Mouse (Mus musculus) heart, postnatal 0 days (tissue): Measurements from ENCODE around the gene Pla2g10. TPM values are rescaled to one million over a fixed set of nuclear protein-coding genes. Genes with fewer than 3 reads are reported as not detected.
"Not testable (repeated sequence)": the region's sequence is repeated elsewhere in the genome, so short reads cannot be mapped to it uniquely, and the experiment has no call there.

Experiments used
- ATAC-seq: fragments of 200-750 bp; cut with Nextera tagmentation; 2 replicates; pipeline ENCODE4 v1.8.0; 2017; ENCODE audit warnings: low read depth, moderate number of reproducible peaks, moderate library complexity; ENCODE audit not compliant: insufficient read depth
- DNase-seq: peaks from one replicate; pipeline ENCODE4 v3.0.0-alpha.2; 2016; ENCODE audit warnings: low spot score
- H3K27ac ChIP-seq: fragments of 300-500 bp; sonication (generic); 2 replicates; pipeline ENCODE4 v1.5.1; 2014; ENCODE audit warnings: low read depth, mild to moderate bottlenecking
- H3K27me3 ChIP-seq: fragments of 300-500 bp; sonication (generic); 2 replicates; pipeline ENCODE4 v1.6.1; 2014; ENCODE audit warnings: low read length, mixed read lengths; ENCODE audit not compliant: control insufficient read depth, insufficient read depth
- H3K36me3 ChIP-seq: fragments of 300-500 bp; sonication (generic); replicated peaks from 2 replicates; pipeline ENCODE4 v1.6.1; 2014; ENCODE audit warnings: low read length, mixed read lengths; ENCODE audit not compliant: control insufficient read depth, insufficient read depth
- H3K4me1 ChIP-seq: fragments of 300-500 bp; sonication (generic); 2 replicates; pipeline ENCODE4 v1.6.1; 2014; ENCODE audit warnings: antibody characterized with exemption; ENCODE audit not compliant: control insufficient read depth, insufficient read depth
- H3K4me2 ChIP-seq: fragments of 300-500 bp; sonication (generic); 2 replicates; pipeline ENCODE4 v1.6.1; 2014; ENCODE audit warnings: low read depth, mild to moderate bottlenecking, low read length, moderate library complexity
- H3K4me3 ChIP-seq: fragments of 300-500 bp; sonication (generic); 2 replicates; pipeline ENCODE4 v1.5.1; 2014; ENCODE audit warnings: low read depth, low read length
- H3K9ac ChIP-seq: fragments of 300-500 bp; sonication (generic); replicated peaks from 2 replicates; pipeline ENCODE4 v1.6.1; 2014; ENCODE audit warnings: low read depth, low read length, mixed read lengths
- H3K9me3 ChIP-seq: fragments of 300-500 bp; sonication (generic); replicated peaks from 2 replicates; pipeline ENCODE4 v1.6.1; 2016; ENCODE audit warnings: low read length; ENCODE audit not compliant: control insufficient read depth
- CTCF ChIP-seq: IDR thresholded peaks from 2 replicates; pipeline ENCODE4 v1.5.1; 2016; ENCODE audit warnings: antibody characterized with exemption, control low read depth, low read depth
- EP300 ChIP-seq: IDR thresholded peaks from 2 replicates; pipeline ENCODE4 v1.6.1; 2016; ENCODE audit warnings: antibody characterized with exemption, low read depth
- WGBS: fragments of 180-500 bp; shearing (Covaris S2); extraction: QIAGEN DNeasy Blood & Tissue Kit; methylation state at CpG from one replicate; pipeline ENCODE4 v1.1.7; 2014; 5-methylcytosine and 5-hydroxymethylcytosine counted together
- polyA plus RNA-seq: library from polyadenylated mRNA; unstranded; fragments of >200 nt; fragmentation: Nextera tagmentation; extraction: Ambion mirVana; gene quantifications from 2 replicates; pipeline ENCODE4 v1.2.1, GENCODE M21; 2015
- total RNA-seq: library from RNA; depleted of rRNA; stranded (reverse); fragments of >200 nt; gene quantifications from 2 replicates; pipeline ENCODE4 v1.2.3, GENCODE M21; 2014; ENCODE audit warnings: low replicate concordance

Gene Pla2g10
- total and polyA plus RNA-seq, 2 experiments from 2014 or later = not detected

- WGBS = 56% methylated on average over 3 of the region's 3 CpGs
These were observed 33.7 kb upstream of the Pla2g10 start for GRCm38 (mm10) chr16:13764519-13764918.

GRCm38 (mm10) chr16:13762807-13763206 is 32.0 kb upstream of the Pla2g10 start:
- 67% methylated on average over 1 of the region's 1 CpGs for WGBS
- not testable (repeated sequence) for H3K27ac ChIP-seq, H3K27me3 ChIP-seq, H3K4me1 ChIP-seq, DNase-seq, ATAC-seq, H3K4me2 ChIP-seq, H3K9me3 ChIP-seq, H3K4me3 ChIP-seq, H3K9ac ChIP-seq, H3K36me3 ChIP-seq

More at GRCm38 (mm10) chr16:13764519-13764918, 33.7 kb upstream of the Pla2g10 start:
- DNase-seq (no peak), ATAC-seq (peak; percentile 39; the same call in 1 of the 2 replicates)
- Histone ChIP-seq H3K4me2 (no peak overlapping the region), H3K9ac (no peak overlapping the region), H3K4me1 (no peaks in the 10 kb centered on the region), H3K9me3 (no peaks in the 10 kb centered on the region), H3K36me3 (no peaks in the 10 kb centered on the region), H3K27ac (no peak overlapping the region), H3K27me3 (no peaks in the 10 kb centered on the region), H3K4me3 (no peak overlapping the region)
- TF ChIP-seq CTCF (no peak), EP300 (no peak)

- DNase-seq (no peak), ATAC-seq (no peak)
- Histone ChIP-seq H3K9me3 (no peaks in the 10 kb centered on the region), H3K36me3 (no peaks in the 10 kb centered on the region), H3K4me1 (no peaks in the 10 kb centered on the region), H3K4me2 (no peak overlapping the region), H3K4me3 (no peak overlapping the region), H3K27ac (no peak overlapping the region), H3K27me3 (no peaks in the 10 kb centered on the region), H3K9ac (no peak overlapping the region)
- 90% methylated on average over 2 of the region's 2 CpGs for WGBS
- TF ChIP-seq CTCF = no peak
- TF ChIP-seq EP300 = no peak
These were observed 27.0 kb upstream of the Pla2g10 start for GRCm38 (mm10) chr16:13757823-13758222.

- ATAC-seq = peak; percentile 99
- no peak overlapping the region for H3K27ac ChIP-seq
- peak overlapping the region; percentile 82 for H3K4me3 ChIP-seq
- no peaks in the 10 kb centered on the region for H3K4me1 ChIP-seq
- no peaks in the 10 kb centered on the region for H3K27me3 ChIP-seq
- WGBS = under 1% methylated on average over 65 of the region's 65 CpGs
- peak; percentile 89 for DNase-seq
- no peaks in the 10 kb centered on the region for H3K9me3 ChIP-seq
- no peaks in the 10 kb centered on the region for H3K36me3 ChIP-seq
- H3K9ac ChIP-seq = peak overlapping the region; percentile 17
- H3K4me2 ChIP-seq = peak overlapping the region; percentile 83
- no peak for TF ChIP-seq CTCF
- TF ChIP-seq EP300 = no peak
These were observed 23.8 kb upstream of the Pla2g10 start for GRCm38 (mm10) chr16:13754400-13755190.

GRCm38 (mm10) chr16:13753986-13754385 is 23.2 kb upstream of the Pla2g10 start:
- H3K27ac ChIP-seq = no peak overlapping the region
- no peaks in the 10 kb centered on the region for H3K36me3 ChIP-seq
- H3K9ac ChIP-seq = no peak overlapping the region
- ATAC-seq (no peak), DNase-seq (no peak)
- no peaks in the 10 kb centered on the region for H3K27me3 ChIP-seq
- no peaks in the 10 kb centered on the region for H3K9me3 ChIP-seq
- TF ChIP-seq CTCF = no peak
- no peak for TF ChIP-seq EP300
- H3K4me2 ChIP-seq = peak overlapping the region; percentile 83
- H3K4me1 ChIP-seq = no peaks in the 10 kb centered on the region
- H3K4me3 ChIP-seq = peak overlapping the region; percentile 82
- 61% methylated on average over 8 of the region's 8 CpGs for WGBS

- ATAC-seq (no peak), DNase-seq (no peak)
- Histone ChIP-seq H3K9me3 (no peaks in the 10 kb centered on the region), H3K27me3 (no peaks in the 10 kb centered on the region), H3K9ac (no peak overlapping the region), H3K27ac (no peak overlapping the region), H3K4me2 (no peak overlapping the region), H3K36me3 (no peaks in the 10 kb centered on the region), H3K4me1 (no peaks in the 10 kb centered on the region), H3K4me3 (no peak overlapping the region)
- WGBS = 92% methylated on average over 13 of the region's 13 CpGs
- TF ChIP-seq EP300 = no peak
- TF ChIP-seq CTCF = no peak
These were observed 19.8 kb upstream of the Pla2g10 start for GRCm38 (mm10) chr16:13750626-13751025.
